Mouse (Mus musculus): ENCODE data around the gene Kcnj9. TPM values are rescaled to one million over a fixed set of nuclear protein-coding genes. Genes with fewer than 3 reads are reported as not detected.

The Kcnj9 gene
- total and polyA plus RNA-seq, 2 experiments: 0.02 to 0.09 TPM

GRCm38 (mm10) chr1:172319921-172320411, 9.2 kb downstream of the Kcnj9 start:
- Histone ChIP-seq H3K27ac (replicated peaks; ENCODE audit: insufficient read depth, low read depth, low read length) (no peak overlapping the region), H3K79me2 (ENCODE audit: control insufficient read depth, insufficient read depth, low read length) (no peaks in the 10 kb centered on the region), H3K4me1 (ENCODE audit: control insufficient read depth, insufficient read depth, low read length) (no peaks in the 10 kb centered on the region), H3K27me3 (ENCODE audit: control insufficient read depth, insufficient read depth, low read length) (no peaks in the 10 kb centered on the region), H3K4me3 (ENCODE audit: insufficient read depth, low read depth, low read length) (no peak overlapping the region), H3K36me3 (ENCODE audit: control insufficient read depth, insufficient read depth, low read length) (no peaks in the 10 kb centered on the region), H3K9ac (ENCODE audit: low read depth, low read length) (no peak overlapping the region)
- DNase-seq (ENCODE audit: extremely low read depth, low read depth, low spot score): no peak
- TF ChIP-seq POLR2A (IDR thresholded peaks at IDR 0.05; ENCODE audit: extremely low read depth, insufficient read depth, low read length): no peak
- TF ChIP-seq CTCF (IDR thresholded peaks at IDR 0.05; ENCODE audit: low read depth, low read length): no peak
- WGBS: 74% methylated on average over 5 of the region's 5 CpGs

- no peak for DNase-seq (ENCODE audit: extremely low read depth, low read depth, low spot score)
- no peaks in the 10 kb centered on the region for H3K36me3 ChIP-seq (ENCODE audit: control insufficient read depth, insufficient read depth, low read length)
- no peaks in the 10 kb centered on the region for H3K79me2 ChIP-seq (ENCODE audit: control insufficient read depth, insufficient read depth, low read length)
- WGBS: 91% methylated on average over 7 of the region's 7 CpGs
- H3K27me3 ChIP-seq (ENCODE audit: control insufficient read depth, insufficient read depth, low read length): no peaks in the 10 kb centered on the region
- H3K27ac ChIP-seq (replicated peaks; ENCODE audit: insufficient read depth, low read depth, low read length): no peak overlapping the region
- no peak overlapping the region for H3K9ac ChIP-seq (ENCODE audit: low read depth, low read length)
- TF ChIP-seq POLR2A (IDR thresholded peaks at IDR 0.05; ENCODE audit: extremely low read depth, insufficient read depth, low read length): no peak
- TF ChIP-seq CTCF (IDR thresholded peaks at IDR 0.05; ENCODE audit: low read depth, low read length): no peak
- H3K4me1 ChIP-seq (ENCODE audit: control insufficient read depth, insufficient read depth, low read length): no peaks in the 10 kb centered on the region
- no peak overlapping the region for H3K4me3 ChIP-seq (ENCODE audit: insufficient read depth, low read depth, low read length)
These were observed 9.8 kb downstream of the Kcnj9 start for GRCm38 (mm10) chr1:172319346-172319745.

- Histone ChIP-seq H3K4me3 (ENCODE audit: insufficient read depth, low read depth, low read length) (no peak overlapping the region), H3K27me3 (ENCODE audit: control insufficient read depth, insufficient read depth, low read length) (no peaks in the 10 kb centered on the region), H3K36me3 (ENCODE audit: control insufficient read depth, insufficient read depth, low read length) (no peaks in the 10 kb centered on the region), H3K4me1 (ENCODE audit: control insufficient read depth, insufficient read depth, low read length) (no peaks in the 10 kb centered on the region), H3K27ac (replicated peaks; ENCODE audit: insufficient read depth, low read depth, low read length) (no peak overlapping the region), H3K79me2 (ENCODE audit: control insufficient read depth, insufficient read depth, low read length) (no peaks in the 10 kb centered on the region), H3K9ac (ENCODE audit: low read depth, low read length) (no peak overlapping the region; the same call in 1 of the 2 replicates)
- no peak for DNase-seq (ENCODE audit: extremely low read depth, low read depth, low spot score)
- TF ChIP-seq CTCF (IDR thresholded peaks at IDR 0.05; ENCODE audit: low read depth, low read length) (no peak), POLR2A (IDR thresholded peaks at IDR 0.05; ENCODE audit: extremely low read depth, insufficient read depth, low read length) (no peak)
- 96% methylated on average over 19 of the region's 19 CpGs for WGBS
These were observed 10.6 kb downstream of the Kcnj9 start for GRCm38 (mm10) chr1:172318424-172319035.

GRCm38 (mm10) chr1:172317946-172318345, 11.2 kb downstream of the Kcnj9 start:
- no peak overlapping the region for H3K9ac ChIP-seq (ENCODE audit: low read depth, low read length)
- no peak overlapping the region for H3K27ac ChIP-seq (replicated peaks; ENCODE audit: insufficient read depth, low read depth, low read length)
- no peak for DNase-seq (ENCODE audit: extremely low read depth, low read depth, low spot score)
- no peak overlapping the region for H3K4me3 ChIP-seq (ENCODE audit: insufficient read depth, low read depth, low read length)
- WGBS: 94% methylated on average over 15 of the region's 15 CpGs
- H3K36me3 ChIP-seq (ENCODE audit: control insufficient read depth, insufficient read depth, low read length): no peaks in the 10 kb centered on the region
- H3K27me3 ChIP-seq (ENCODE audit: control insufficient read depth, insufficient read depth, low read length): no peaks in the 10 kb centered on the region
- H3K4me1 ChIP-seq (ENCODE audit: control insufficient read depth, insufficient read depth, low read length): peaks cover 3% of the 10 kb centered on the region
- H3K79me2 ChIP-seq (ENCODE audit: control insufficient read depth, insufficient read depth, low read length): peaks cover 3% of the 10 kb centered on the region; the same call in 1 of the 2 replicates
- TF ChIP-seq POLR2A (IDR thresholded peaks at IDR 0.05; ENCODE audit: extremely low read depth, insufficient read depth, low read length): no peak
- no peak for TF ChIP-seq CTCF (IDR thresholded peaks at IDR 0.05; ENCODE audit: low read depth, low read length)

GRCm38 (mm10) chr1:172317431-172317830, 11.7 kb downstream of the Kcnj9 start:
- Histone ChIP-seq H3K9ac (ENCODE audit: low read depth, low read length) (no peak overlapping the region), H3K36me3 (ENCODE audit: control insufficient read depth, insufficient read depth, low read length) (no peaks in the 10 kb centered on the region), H3K79me2 (ENCODE audit: control insufficient read depth, insufficient read depth, low read length) (peaks cover 7% of the 10 kb centered on the region; the same call in 1 of the 2 replicates), H3K27ac (replicated peaks; ENCODE audit: insufficient read depth, low read depth, low read length) (no peak overlapping the region), H3K27me3 (ENCODE audit: control insufficient read depth, insufficient read depth, low read length) (no peaks in the 10 kb centered on the region), H3K4me3 (ENCODE audit: insufficient read depth, low read depth, low read length) (no peak overlapping the region), H3K4me1 (ENCODE audit: control insufficient read depth, insufficient read depth, low read length) (peaks cover 3% of the 10 kb centered on the region)
- WGBS: 93% methylated on average over 18 of the region's 18 CpGs
- DNase-seq (ENCODE audit: extremely low read depth, low read depth, low spot score): no peak
- TF ChIP-seq CTCF (IDR thresholded peaks at IDR 0.05; ENCODE audit: low read depth, low read length) (no peak), POLR2A (IDR thresholded peaks at IDR 0.05; ENCODE audit: extremely low read depth, insufficient read depth, low read length) (no peak)

- no peak for DNase-seq (ENCODE audit: extremely low read depth, low read depth, low spot score)
- Histone ChIP-seq H3K27me3 (ENCODE audit: control insufficient read depth, insufficient read depth, low read length) (no peaks in the 10 kb centered on the region), H3K9ac (ENCODE audit: low read depth, low read length) (no peak overlapping the region), H3K4me1 (ENCODE audit: control insufficient read depth, insufficient read depth, low read length) (peaks cover 12% of the 10 kb centered on the region), H3K79me2 (ENCODE audit: control insufficient read depth, insufficient read depth, low read length) (peaks cover 7% of the 10 kb centered on the region; the same call in 1 of the 2 replicates), H3K27ac (replicated peaks; ENCODE audit: insufficient read depth, low read depth, low read length) (no peak overlapping the region), H3K36me3 (ENCODE audit: control insufficient read depth, insufficient read depth, low read length) (no peaks in the 10 kb centered on the region), H3K4me3 (ENCODE audit: insufficient read depth, low read depth, low read length) (no peak overlapping the region)
- 98% methylated on average over 3 of the region's 3 CpGs for WGBS
- TF ChIP-seq CTCF (IDR thresholded peaks at IDR 0.05; ENCODE audit: low read depth, low read length) (no peak), POLR2A (IDR thresholded peaks at IDR 0.05; ENCODE audit: extremely low read depth, insufficient read depth, low read length) (no peak)
These were observed 14.2 kb downstream of the Kcnj9 start for GRCm38 (mm10) chr1:172314911-172315310.

Data from liver, adult 2 months (tissue).